Mouse (Mus musculus): ENCODE measurements at regions not wholly inside any gene's neighbourhood (a gene's known extent, or its start where the extent isn't known, plus 50 kb on each side); places are given as distances from the start of the nearest gene placed in this dataset.

DNA sequence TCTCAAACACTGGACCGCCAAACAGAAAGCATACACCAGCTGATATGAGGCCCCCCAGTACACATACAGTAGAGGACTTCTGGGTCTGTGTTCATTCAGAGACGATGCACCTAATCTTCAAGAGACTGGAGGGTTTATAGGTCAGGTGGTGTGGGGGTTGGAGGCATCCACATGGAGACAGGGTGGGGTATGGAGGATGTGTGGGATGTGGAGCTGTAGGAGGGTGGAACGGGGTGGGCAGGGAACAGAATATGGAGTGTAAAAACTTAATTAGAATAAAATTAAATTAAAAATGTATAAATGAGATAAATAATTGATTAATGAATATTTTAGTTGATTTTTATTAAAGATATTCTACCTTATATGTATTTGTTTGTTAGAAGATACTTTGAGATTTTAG is 832.9 kb upstream of the Slc10a2 start:
- no peak for TF ChIP-seq POLR2A (IDR thresholded peaks at IDR 0.05; ENCODE audit: extremely low read depth, insufficient read depth, low read length)
- TF ChIP-seq CTCF (IDR thresholded peaks at IDR 0.05; ENCODE audit: extremely low read depth, insufficient read depth, low read length), result no peak

Data from cortical plate, adult 2 months (tissue).